Mouse (Mus musculus): ENCODE measurements around the gene Cldnd2.
A peak's percentile ranks its signal among the peaks of the same experiment; 100 is the strongest.
"Not testable (repeated sequence)": the region's sequence is repeated elsewhere in the genome, so short reads cannot be mapped to it uniquely, and the experiment has no call there.

Cldnd2 gene

GRCm38 (mm10) chr7:43440482-43440881 is at the start of gene Cldnd2:
Cldnd2 (plus strand) TSS chr7:43440782.
- no peak for DNase-seq (ENCODE audit: low spot score in 2 of 2)

GRCm38 (mm10) chr7:43392349-43393121 is 48.0 kb upstream of the Cldnd2 start:
- DNase-seq (ENCODE audit: low spot score in 2 of 2), result peak; percentile 9 to 33

GRCm38 (mm10) chr7:43399501-43399900 is 41.1 kb upstream of the Cldnd2 start:
- no peak for DNase-seq (ENCODE audit: low spot score in 2 of 2)

GRCm38 (mm10) chr7:43402718-43403117 is 37.9 kb upstream of the Cldnd2 start:
- DNase-seq (ENCODE audit: low spot score in 2 of 2), result no peak

- DNase-seq (ENCODE audit: low spot score in 2 of 2), result no peak
These were observed 33.0 kb upstream of the Cldnd2 start for GRCm38 (mm10) chr7:43407573-43407972.

- DNase-seq (ENCODE audit: low spot score in 2 of 2), result peak; percentile 11 to 34
These were observed 32.4 kb upstream of the Cldnd2 start, which contains the start of gene Siglecg for GRCm38 (mm10) chr7:43408131-43408553. Siglecg (plus strand) TSS chr7:43408204.

GRCm38 (mm10) chr7:43409084-43409483 is 31.5 kb upstream of the Cldnd2 start:
- no peak for DNase-seq (ENCODE audit: low spot score in 2 of 2)

GRCm38 (mm10) chr7:43411724-43412123 is 28.9 kb upstream of the Cldnd2 start:
- not testable (repeated sequence) for DNase-seq (ENCODE audit: low spot score in 2 of 2)

GRCm38 (mm10) chr7:43417298-43417697 is 23.3 kb upstream of the Cldnd2 start:
- no peak for DNase-seq (ENCODE audit: low spot score in 2 of 2)

GRCm38 (mm10) chr7:43422995-43423617 is 17.5 kb upstream of the Cldnd2 start:
- DNase-seq (ENCODE audit: low spot score in 2 of 2), result peak; percentile 63 to 79

GRCm38 (mm10) chr7:43423991-43424625 is 16.5 kb upstream of the Cldnd2 start:
- DNase-seq (ENCODE audit: low spot score in 2 of 2), result no peak

- DNase-seq (ENCODE audit: low spot score in 2 of 2), result no peak
These were observed 13.2 kb upstream of the Cldnd2 start, which contains the start of gene Lim2 for GRCm38 (mm10) chr7:43427406-43427805. Lim2 (plus strand) TSS chr7:43427670.

GRCm38 (mm10) chr7:43429500-43429899 is 11.1 kb upstream of the Cldnd2 start:
- DNase-seq (ENCODE audit: low spot score in 2 of 2), result no peak

GRCm38 (mm10) chr7:43432891-43433290 is 7.7 kb upstream of the Cldnd2 start:
- no peak for DNase-seq (ENCODE audit: low spot score in 2 of 2)

GRCm38 (mm10) chr7:43434676-43435075 is 5.9 kb upstream of the Cldnd2 start:
- DNase-seq (ENCODE audit: low spot score in 2 of 2), result no peak

- no peak for DNase-seq (ENCODE audit: low spot score in 2 of 2)
These were observed 4.0 kb upstream of the Cldnd2 start, which contains the start of gene Nkg7 for GRCm38 (mm10) chr7:43436341-43437255. Nkg7 (plus strand) TSS chr7:43437073.

GRCm38 (mm10) chr7:43438611-43439010 is 2.0 kb upstream of the Cldnd2 start:
- no peak for DNase-seq (ENCODE audit: low spot score in 2 of 2)

GRCm38 (mm10) chr7:43441071-43441470 is 489 bp downstream of the Cldnd2 start:
- no peak for DNase-seq (ENCODE audit: low spot score in 2 of 2)

- DNase-seq (ENCODE audit: low spot score in 2 of 2), result no peak
These were observed 2.1 kb downstream of the Cldnd2 start for GRCm38 (mm10) chr7:43442684-43443083.

GRCm38 (mm10) chr7:43443126-43443916 is 2.7 kb downstream of the Cldnd2 start:
- DNase-seq (ENCODE audit: low spot score in 2 of 2), result peak; percentile 50 to 54

- DNase-seq (ENCODE audit: low spot score in 2 of 2), result peak; percentile 82 to 83
These were observed 3.3 kb downstream of the Cldnd2 start, which contains the start of the genes Etfb and Gm45233 for GRCm38 (mm10) chr7:43443917-43444293. Etfb (plus strand) TSS chr7:43444083. Gm45233 (plus strand) TSS chr7:43444128.
